Mouse (Mus musculus): ENCODE results near the gene Rbp3. TPM values are rescaled to one million over a fixed set of nuclear protein-coding genes. Genes with fewer than 3 reads are reported as not detected.
A peak's percentile ranks its signal among the peaks of the same experiment; 100 is the strongest.

Gene Rbp3
- total and polyA plus RNA-seq, 2 experiments from 2014 or later, result 0.58 to 1.4 TPM

- no peaks in the 10 kb centered on the region for H3K36me3 ChIP-seq (ENCODE audit: insufficient read depth, low read length)
- DNase-seq (ENCODE audit: low spot score), result peak; percentile 67
- H3K4me3 ChIP-seq (ENCODE audit: low read length), result peak within 1 kb of the TSS; percentile 58
- peaks cover 16% of the 10 kb centered on the region; the same call in 1 of the 2 replicates for H3K27me3 ChIP-seq (ENCODE audit: insufficient read depth, low read length)
- H3K4me2 ChIP-seq (ENCODE audit: low read depth, low read length), result peak within 1 kb of the TSS; percentile 94
- H3K9ac ChIP-seq (replicated peaks; ENCODE audit: low read length), result peak within 1 kb of the TSS; percentile 54
- WGBS, result under 1% methylated on average over 73 of the region's 85 CpGs
- peak; percentile 37 for TF ChIP-seq CTCF (IDR thresholded peaks at IDR 0.05; ENCODE audit: low read depth)
- peak; percentile 75 for ATAC-seq
- peaks cover 5% of the 10 kb centered on the region; the same call in 1 of the 2 replicates for H3K4me1 ChIP-seq (ENCODE audit: insufficient read depth, low read length)
- peak within 1 kb of the TSS; percentile 54; the same call in 1 of the 2 replicates for H3K27ac ChIP-seq
- H3K9me3 ChIP-seq (ENCODE audit: low read length), result no peaks in the 10 kb centered on the region
Observed at GRCm38 (mm10) chr14:33923168-33924070, 30.4 kb upstream of the Rbp3 start, which contains the start of gene Gdf10. Gdf10 (plus strand) TSS chr14:33923587.

GRCm38 (mm10) chr14:33931853-33932252 lies 21.9 kb upstream of the Rbp3 start:
- WGBS, result 68% methylated on average over 17 of the region's 17 CpGs
- TF ChIP-seq CTCF (IDR thresholded peaks at IDR 0.05; ENCODE audit: low read depth), result no peak
- no peaks in the 10 kb centered on the region for H3K9me3 ChIP-seq (ENCODE audit: low read length)
- 0 out of 2 replicates have a peak, but pooled peaks cover 8% of the 10 kb centered on the region for H3K27me3 ChIP-seq (ENCODE audit: insufficient read depth, low read length)
- DNase-seq (ENCODE audit: low spot score) (no peak), ATAC-seq (no peak)
- H3K4me3 ChIP-seq (ENCODE audit: low read length), result no peak overlapping the region
- H3K27ac ChIP-seq, result no peak overlapping the region
- H3K9ac ChIP-seq (replicated peaks; ENCODE audit: low read length), result no peak overlapping the region
- no peak overlapping the region for H3K4me2 ChIP-seq (ENCODE audit: low read depth, low read length)
- no peaks in the 10 kb centered on the region for H3K36me3 ChIP-seq (ENCODE audit: insufficient read depth, low read length)
- no peaks in the 10 kb centered on the region for H3K4me1 ChIP-seq (ENCODE audit: insufficient read depth, low read length)

GRCm38 (mm10) chr14:33932935-33933703 lies 20.7 kb upstream of the Rbp3 start:
- no peak overlapping the region for H3K27ac ChIP-seq
- no peak overlapping the region for H3K4me2 ChIP-seq (ENCODE audit: low read depth, low read length)
- H3K4me3 ChIP-seq (ENCODE audit: low read length), result no peak overlapping the region
- 53% methylated on average over 10 of the region's 10 CpGs for whole genome bisulfite sequencing
- peak; percentile 76 for DNase-seq (ENCODE audit: low spot score)
- H3K4me1 ChIP-seq (ENCODE audit: insufficient read depth, low read length), result no peaks in the 10 kb centered on the region
- H3K27me3 ChIP-seq (ENCODE audit: insufficient read depth, low read length), result 0 out of 2 replicates have a peak, but pooled peaks cover 8% of the 10 kb centered on the region
- peak; percentile 36; the same call in 1 of the 2 replicates for ATAC-seq
- no peak overlapping the region for H3K9ac ChIP-seq (replicated peaks; ENCODE audit: low read length)
- no peaks in the 10 kb centered on the region for H3K36me3 ChIP-seq (ENCODE audit: insufficient read depth, low read length)
- H3K9me3 ChIP-seq (ENCODE audit: low read length), result no peaks in the 10 kb centered on the region
- TF ChIP-seq CTCF (IDR thresholded peaks at IDR 0.05; ENCODE audit: low read depth), result peak; percentile 74

GRCm38 (mm10) chr14:33933778-33934317 lies 20.0 kb upstream of the Rbp3 start:
- H3K4me2 ChIP-seq (ENCODE audit: low read depth, low read length), result no peak overlapping the region
- H3K9me3 ChIP-seq (ENCODE audit: low read length), result no peaks in the 10 kb centered on the region
- DNase-seq (ENCODE audit: low spot score) (peak; percentile 79), ATAC-seq (0 out of 2 replicates have a peak, but pooled peaks have one; percentile 30)
- no peak overlapping the region for H3K4me3 ChIP-seq (ENCODE audit: low read length)
- 44% methylated on average over 5 of the region's 5 CpGs for WGBS
- H3K27ac ChIP-seq, result no peak overlapping the region
- no peaks in the 10 kb centered on the region for H3K36me3 ChIP-seq (ENCODE audit: insufficient read depth, low read length)
- peak; percentile 76 for TF ChIP-seq CTCF (IDR thresholded peaks at IDR 0.05; ENCODE audit: low read depth)
- no peak overlapping the region for H3K9ac ChIP-seq (replicated peaks; ENCODE audit: low read length)
- no peaks in the 10 kb centered on the region for H3K4me1 ChIP-seq (ENCODE audit: insufficient read depth, low read length)
- H3K27me3 ChIP-seq (ENCODE audit: insufficient read depth, low read length), result 0 out of 2 replicates have a peak, but pooled peaks cover 8% of the 10 kb centered on the region

- TF ChIP-seq CTCF (IDR thresholded peaks at IDR 0.05; ENCODE audit: low read depth), result peak; percentile 98
- Histone ChIP-seq H3K4me2 (ENCODE audit: low read depth, low read length) (peak overlapping the region; percentile 47), H3K9ac (replicated peaks; ENCODE audit: low read length) (peak overlapping the region; percentile 42; the same call in 1 of the 2 replicates), H3K27me3 (ENCODE audit: insufficient read depth, low read length) (no peaks in the 10 kb centered on the region), H3K36me3 (ENCODE audit: insufficient read depth, low read length) (no peaks in the 10 kb centered on the region), H3K4me3 (ENCODE audit: low read length) (no peak overlapping the region), H3K4me1 (ENCODE audit: insufficient read depth, low read length) (no peaks in the 10 kb centered on the region), H3K9me3 (ENCODE audit: low read length) (no peaks in the 10 kb centered on the region), H3K27ac (no peak overlapping the region)
- peak; percentile 90 for DNase-seq (ENCODE audit: low spot score)
- peak; percentile 79 for ATAC-seq
- 25% methylated on average over 9 of the region's 9 CpGs for whole genome bisulfite sequencing
Observed at GRCm38 (mm10) chr14:33939117-33939516, 14.7 kb upstream of the Rbp3 start.

- Histone ChIP-seq H3K9ac (replicated peaks; ENCODE audit: low read length) (no peak within 1 kb of the TSS), H3K9me3 (ENCODE audit: low read length) (no peaks in the 10 kb centered on the region), H3K4me3 (ENCODE audit: low read length) (no peak within 1 kb of the TSS), H3K27me3 (ENCODE audit: insufficient read depth, low read length) (no peaks in the 10 kb centered on the region), H3K4me2 (ENCODE audit: low read depth, low read length) (no peak within 1 kb of the TSS), H3K27ac (no peak within 1 kb of the TSS), H3K4me1 (ENCODE audit: insufficient read depth, low read length) (no peaks in the 10 kb centered on the region), H3K36me3 (ENCODE audit: insufficient read depth, low read length) (no peaks in the 10 kb centered on the region)
- ATAC-seq, result no peak
- no peak for DNase-seq (ENCODE audit: low spot score)
- WGBS, result 88% methylated on average over 8 of the region's 8 CpGs
- no peak for TF ChIP-seq CTCF (IDR thresholded peaks at IDR 0.05; ENCODE audit: low read depth)
Observed at GRCm38 (mm10) chr14:33940739-33941138, 13.1 kb upstream of the Rbp3 start, which contains the start of gene Gdf2. Gdf2 (plus strand) TSS chr14:33941039.
